Mouse (Mus musculus) liver, embryonic 15.5 days (tissue): ENCODE results near the gene Olfr56. TPM values are rescaled to one million over a fixed set of nuclear protein-coding genes. Genes with fewer than 3 reads are reported as not detected.

Experiments used
- ATAC-seq: fragments of 200-750 bp; cut with Nextera tagmentation; 2 replicates; pipeline ENCODE4 v1.8.0; 2017; ENCODE audit warnings: moderate number of reproducible peaks, mild to moderate bottlenecking, moderate library complexity; ENCODE audit not compliant: insufficient read depth
- H3K27ac ChIP-seq: fragments of 300-500 bp; sonication (generic); replicated peaks from 2 replicates; pipeline ENCODE4 v1.5.1; 2015; ENCODE audit warnings: mild to moderate bottlenecking, inconsistent platforms
- H3K27me3 ChIP-seq: fragments of 300-500 bp; sonication (generic); 2 replicates; pipeline ENCODE4 v1.6.1; 2015; ENCODE audit warnings: mild to moderate bottlenecking, inconsistent platforms
- H3K36me3 ChIP-seq: fragments of 300-500 bp; sonication (generic); replicated peaks from 2 replicates; pipeline ENCODE4 v1.6.1; 2015; ENCODE audit warnings: moderate library complexity, mild to moderate bottlenecking, inconsistent platforms
- H3K4me1 ChIP-seq: fragments of 300-500 bp; sonication (generic); replicated peaks from 2 replicates; pipeline ENCODE4 v1.6.1; 2015; ENCODE audit warnings: inconsistent platforms
- H3K4me2 ChIP-seq: fragments of 300-500 bp; sonication (generic); 2 replicates; pipeline ENCODE4 v1.6.1; 2015; ENCODE audit warnings: moderate library complexity, mild to moderate bottlenecking, inconsistent platforms
- H3K4me3 ChIP-seq: fragments of 300-500 bp; sonication (generic); replicated peaks from 2 replicates; pipeline ENCODE4 v1.5.1; 2015; ENCODE audit warnings: mild to moderate bottlenecking, inconsistent platforms
- H3K9ac ChIP-seq: fragments of 300-500 bp; sonication (generic); 2 replicates; pipeline ENCODE4 v1.6.1; 2015; ENCODE audit warnings: moderate library complexity, mild to moderate bottlenecking, inconsistent platforms
- H3K9me3 ChIP-seq: fragments of 300-500 bp; sonication (generic); replicated peaks from 2 replicates; pipeline ENCODE4 v1.6.1; 2016; ENCODE audit warnings: inconsistent platforms
- WGBS: fragments of 180-500 bp; shearing (Covaris S2); methylation state at CpG from one replicate; pipeline ENCODE4 v1.1.7; 2015; ENCODE audit warnings: mixed read lengths; ENCODE audit not compliant: insufficient replicate concordance; 5-methylcytosine and 5-hydroxymethylcytosine counted together
- polyA plus RNA-seq: library from polyadenylated mRNA; unstranded; fragments of >200 nt; fragmentation: Nextera tagmentation; extraction: Ambion mirVana; gene quantifications from 2 replicates; pipeline ENCODE4 v1.2.1, GENCODE M21; 2015

Gene Olfr56
- polyA plus RNA-seq, 1 experiment from 2014 or later = 0.05 TPM

DNA sequence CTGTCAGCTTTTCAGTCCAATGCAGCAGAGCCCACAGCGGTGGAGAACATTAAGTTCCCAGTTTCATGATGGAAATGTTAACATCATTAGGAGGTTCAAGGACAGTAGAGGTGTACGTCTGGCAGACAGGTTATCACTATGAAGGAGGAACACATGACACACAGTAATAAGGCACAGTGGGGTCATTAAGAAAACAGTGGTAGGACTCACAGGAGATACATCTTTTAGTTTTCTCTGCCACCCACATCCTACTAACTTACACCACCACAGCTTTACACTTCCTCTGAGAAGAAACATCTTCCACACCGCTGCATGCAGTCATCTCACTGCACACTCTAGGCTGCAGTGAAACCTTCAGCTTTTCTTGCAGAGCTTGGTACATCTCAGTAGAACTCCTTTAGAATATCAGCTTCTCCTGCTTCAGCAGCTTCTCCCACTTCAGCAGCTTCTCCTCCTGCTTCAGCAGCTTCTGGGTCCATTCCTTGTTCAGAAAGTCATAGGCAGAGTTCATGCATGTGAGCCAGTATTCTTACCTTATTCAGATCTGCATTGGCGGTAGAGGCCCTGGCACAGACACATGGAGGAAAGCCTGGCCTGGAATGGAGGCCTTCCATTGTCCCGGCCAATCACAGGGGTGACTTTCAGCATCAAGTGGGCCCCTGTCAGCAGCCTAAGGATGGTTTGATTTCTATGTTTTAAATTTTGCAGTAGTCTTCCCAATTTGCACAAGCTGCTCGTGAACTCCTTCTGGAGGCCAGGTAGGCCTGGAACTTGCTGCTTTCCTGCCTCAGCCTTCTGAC, 115.4 kb downstream of the Olfr56 start:
- 69% methylated on average over 6 of the region's 6 CpGs for WGBS
- H3K9ac ChIP-seq = no peak overlapping the region
- no peak for ATAC-seq

DNA sequence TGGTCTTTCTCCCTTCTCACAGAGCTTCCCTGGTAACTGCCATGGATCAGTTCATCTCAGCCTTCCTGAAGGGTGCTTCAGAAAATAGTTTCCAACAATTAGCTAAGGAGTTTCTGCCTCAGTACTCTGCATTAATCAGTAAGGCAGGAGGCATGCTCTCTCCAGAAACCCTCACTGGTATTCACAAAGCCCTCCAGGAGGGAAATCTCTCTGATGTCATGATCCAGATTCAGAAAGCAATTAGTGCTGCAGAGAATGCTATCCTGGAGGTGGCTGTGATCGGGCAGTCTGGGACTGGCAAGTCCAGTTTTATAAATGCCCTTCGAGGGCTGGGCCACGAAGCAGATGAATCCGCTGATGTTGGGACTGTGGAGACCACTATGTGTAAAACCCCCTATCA, 116.7 kb downstream of the Olfr56 start:
- Histone ChIP-seq H3K27ac (no peak overlapping the region), H3K9me3 (no peaks in the 10 kb centered on the region), H3K4me3 (no peak overlapping the region), H3K4me1 (peaks cover 27% of the 10 kb centered on the region), H3K9ac (no peak overlapping the region), H3K36me3 (no peaks in the 10 kb centered on the region), H3K4me2 (no peak overlapping the region), H3K27me3 (no peaks in the 10 kb centered on the region)
- WGBS = 85% methylated on average over 4 of the region's 4 CpGs
- no peak for ATAC-seq

More for the DNA sequence above, 115.4 kb downstream of the Olfr56 start:
- H3K4me1 ChIP-seq = peaks cover 35% of the 10 kb centered on the region
- no peaks in the 10 kb centered on the region for H3K36me3 ChIP-seq
- H3K4me2 ChIP-seq = no peak overlapping the region
- H3K9me3 ChIP-seq = no peaks in the 10 kb centered on the region
- H3K27me3 ChIP-seq = no peaks in the 10 kb centered on the region
- no peak overlapping the region for H3K4me3 ChIP-seq
- 0 out of 2 replicates have a peak overlapping the region, but pooled peaks have one; percentile 41 for H3K27ac ChIP-seq

DNA sequence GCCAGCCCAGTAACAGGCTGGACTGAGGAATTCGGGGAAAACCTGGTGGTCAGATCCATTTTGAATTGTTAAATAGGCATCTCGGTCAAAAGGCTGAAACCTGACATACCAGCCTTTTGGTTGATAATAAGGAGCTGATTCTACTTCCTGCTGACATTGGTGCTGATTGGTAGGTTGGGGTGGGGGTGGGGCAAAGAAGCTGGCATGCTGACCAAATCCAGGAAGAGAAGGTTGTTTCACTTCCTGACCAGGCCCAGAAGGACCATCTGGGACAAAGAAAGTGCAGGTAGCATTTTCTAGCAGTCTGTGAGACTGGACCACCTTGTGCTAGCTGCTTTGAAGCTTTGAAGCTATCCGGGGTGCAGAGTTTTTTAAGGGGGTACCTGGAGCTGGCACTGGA, 121.7 kb downstream of the Olfr56 start:
- H3K4me1 ChIP-seq = peaks cover 34% of the 10 kb centered on the region
- no peaks in the 10 kb centered on the region for H3K36me3 ChIP-seq
- H3K4me3 ChIP-seq = no peak overlapping the region
- no peaks in the 10 kb centered on the region for H3K27me3 ChIP-seq
- ATAC-seq = no peak
- no peaks in the 10 kb centered on the region for H3K9me3 ChIP-seq
- no peak overlapping the region for H3K27ac ChIP-seq
- WGBS = 60% methylated on average over 3 of the region's 3 CpGs
- no peak overlapping the region for H3K9ac ChIP-seq
- H3K4me2 ChIP-seq = no peak overlapping the region

DNA sequence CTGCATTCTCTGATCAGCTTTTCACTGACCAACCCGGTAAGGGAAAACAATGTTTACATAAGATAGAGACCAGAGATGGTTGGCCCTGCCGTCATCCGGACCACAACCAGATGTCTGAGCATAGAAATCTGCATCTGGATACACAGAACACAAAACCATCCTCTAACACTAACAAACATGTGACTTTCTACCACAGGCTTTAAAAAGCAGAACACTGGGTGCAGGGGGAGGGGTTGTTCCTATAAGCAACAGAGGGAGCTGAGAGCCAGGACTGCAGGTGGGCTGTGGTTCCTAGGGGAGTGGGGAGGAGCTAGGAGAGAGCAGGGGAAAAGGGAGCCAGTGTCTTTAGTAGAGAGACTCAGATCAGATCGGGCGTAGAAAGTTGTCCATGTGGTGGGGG, 122.8 kb downstream of the Olfr56 start:
- WGBS = 51% methylated on average over 5 of the region's 5 CpGs
- H3K4me2 ChIP-seq = no peak overlapping the region
- no peak overlapping the region for H3K27ac ChIP-seq
- H3K9me3 ChIP-seq = no peaks in the 10 kb centered on the region
- H3K36me3 ChIP-seq = no peaks in the 10 kb centered on the region
- ATAC-seq = no peak
- no peak overlapping the region for H3K4me3 ChIP-seq
- H3K27me3 ChIP-seq = no peaks in the 10 kb centered on the region
- H3K9ac ChIP-seq = no peak overlapping the region
- peaks cover 34% of the 10 kb centered on the region for H3K4me1 ChIP-seq

DNA sequence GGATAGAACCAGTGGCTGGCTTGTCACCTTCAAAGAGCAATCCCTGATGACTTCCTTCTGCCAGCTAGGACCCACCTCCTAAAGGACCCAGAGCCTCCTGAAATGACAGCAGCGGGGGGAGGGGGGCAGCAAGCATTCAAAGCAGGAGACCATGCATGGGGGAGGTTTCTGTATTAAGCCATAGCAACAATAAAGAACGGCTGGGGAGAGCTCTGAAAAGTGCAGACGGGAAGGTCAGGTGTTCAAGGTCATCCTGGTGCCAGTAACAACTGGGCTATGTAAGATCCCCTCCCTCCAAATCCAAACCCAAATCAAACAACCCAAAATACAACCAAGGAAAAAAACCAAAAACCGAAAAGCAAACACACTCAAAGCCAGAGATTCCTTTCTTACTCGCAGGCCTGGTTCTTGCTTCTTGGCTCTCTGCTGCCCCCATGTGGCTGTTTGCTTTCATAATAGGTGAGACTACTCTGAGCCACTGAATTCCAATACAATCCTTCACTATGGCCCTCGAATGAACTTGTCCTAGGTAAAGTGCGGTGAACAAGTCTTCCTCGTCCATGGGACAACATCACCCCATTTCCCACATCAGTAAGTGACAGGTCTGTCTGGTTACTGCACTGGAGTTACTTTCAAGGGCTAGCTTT, 124.5 kb downstream of the Olfr56 start:
- Histone ChIP-seq H3K36me3 (no peaks in the 10 kb centered on the region), H3K4me2 (no peak overlapping the region), H3K4me1 (peaks cover 34% of the 10 kb centered on the region), H3K4me3 (no peak overlapping the region), H3K27me3 (no peaks in the 10 kb centered on the region), H3K9ac (no peak overlapping the region), H3K9me3 (no peaks in the 10 kb centered on the region), H3K27ac (no peak overlapping the region)
- ATAC-seq = no peak
- 18% methylated on average over 8 of the region's 8 CpGs for WGBS

DNA sequence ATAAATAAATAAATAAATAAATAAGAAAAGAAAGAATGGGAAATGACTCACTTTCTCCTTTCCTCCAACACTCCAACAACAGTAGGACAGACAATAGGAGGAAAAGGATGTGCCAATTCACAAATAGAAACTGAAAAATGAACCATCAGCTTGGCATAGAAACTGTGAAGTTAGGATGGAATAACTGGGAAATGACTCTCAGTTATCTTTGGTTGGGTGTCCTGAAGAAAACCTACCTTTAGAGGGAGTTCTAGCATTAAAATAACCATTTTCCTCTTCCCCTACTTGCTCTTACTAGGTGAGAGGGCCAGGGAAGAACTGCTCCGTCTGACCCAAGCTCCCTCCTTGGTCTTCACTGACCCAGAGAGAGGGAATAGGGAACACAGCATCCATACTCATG, 127.1 kb downstream of the Olfr56 start:
- Histone ChIP-seq H3K27me3 (no peaks in the 10 kb centered on the region), H3K4me1 (peaks cover 28% of the 10 kb centered on the region), H3K4me3 (no peak overlapping the region), H3K9ac (no peak overlapping the region), H3K9me3 (no peaks in the 10 kb centered on the region), H3K36me3 (no peaks in the 10 kb centered on the region), H3K4me2 (no peak overlapping the region), H3K27ac (no peak overlapping the region)
- no peak for ATAC-seq
- 61% methylated on average over 1 of the region's 1 CpGs for WGBS

DNA sequence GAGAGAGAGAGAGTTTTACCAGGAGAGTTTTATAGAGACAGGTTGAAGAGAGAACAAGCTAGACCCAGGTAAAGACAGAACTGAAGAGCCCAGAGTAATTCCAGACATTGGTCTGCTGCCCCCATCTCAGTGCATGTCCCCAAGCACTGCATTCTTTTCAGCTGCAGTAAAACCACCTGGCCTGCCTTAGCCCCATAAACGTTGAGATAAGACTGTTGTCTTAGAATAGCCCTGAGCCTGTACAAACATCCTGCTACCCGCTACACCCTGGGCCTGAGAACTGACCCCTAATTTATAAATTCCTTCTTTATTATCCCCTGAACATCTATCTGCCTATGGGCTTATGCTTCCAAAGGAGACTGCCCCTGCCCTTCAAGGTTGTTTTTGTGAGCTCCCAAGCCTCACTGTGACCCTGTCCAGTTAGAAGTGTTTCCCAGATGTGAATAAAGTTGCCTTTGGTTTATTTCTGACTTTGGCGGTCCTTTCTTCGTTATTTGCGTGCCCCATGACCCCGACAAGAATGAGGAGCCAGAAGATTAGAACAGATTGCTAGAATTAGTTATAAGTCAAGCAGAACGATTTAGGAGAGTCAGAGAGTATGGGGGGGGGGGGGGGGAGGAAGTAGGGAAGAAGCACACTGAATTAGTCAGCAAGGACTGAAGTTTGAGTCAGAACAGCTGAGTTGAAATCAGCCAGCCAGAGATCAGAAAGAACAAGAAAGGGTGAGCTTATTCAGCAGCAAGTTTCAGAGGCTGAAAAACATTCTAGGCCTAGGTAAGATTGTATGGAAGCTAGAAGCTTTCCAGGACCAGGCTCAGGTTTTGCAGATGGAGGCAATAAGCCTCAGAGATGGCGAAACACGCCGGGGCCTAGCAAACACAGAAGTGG, 129.2 kb downstream of the Olfr56 start:
- ATAC-seq = no peak

DNA sequence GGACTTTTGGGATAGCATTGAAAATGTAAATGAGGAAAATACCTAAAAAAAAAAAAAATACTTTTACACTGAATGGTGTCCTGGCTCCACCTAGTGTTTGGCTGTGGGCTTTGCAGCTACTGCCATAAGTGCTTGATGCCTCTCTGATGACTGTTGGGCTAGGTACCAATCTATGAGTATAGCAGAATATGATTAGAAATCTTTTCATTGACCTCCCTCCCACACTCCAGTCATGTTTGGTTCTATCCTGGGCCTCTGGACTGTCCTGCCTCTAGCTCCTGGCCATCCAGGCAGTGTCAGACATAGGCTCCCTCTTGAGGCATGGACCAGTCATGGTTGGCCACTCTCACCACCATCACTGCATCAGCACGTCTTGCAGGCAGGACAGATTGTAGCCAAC, 130.1 kb downstream of the Olfr56 start:
- Histone ChIP-seq H3K4me3 (no peak overlapping the region), H3K27me3 (no peaks in the 10 kb centered on the region), H3K27ac (no peak overlapping the region), H3K9me3 (no peaks in the 10 kb centered on the region), H3K4me2 (no peak overlapping the region), H3K4me1 (peaks cover 5% of the 10 kb centered on the region), H3K9ac (no peak overlapping the region), H3K36me3 (no peaks in the 10 kb centered on the region)
- no peak for ATAC-seq
- 35% methylated on average over 1 of the region's 1 CpGs for WGBS

More for the DNA sequence above, 129.2 kb downstream of the Olfr56 start:
- 60% methylated on average over 10 of the region's 10 CpGs for WGBS
- Histone ChIP-seq H3K27ac (no peak overlapping the region), H3K4me3 (no peak overlapping the region), H3K4me1 (peaks cover 13% of the 10 kb centered on the region), H3K9me3 (no peaks in the 10 kb centered on the region), H3K27me3 (no peaks in the 10 kb centered on the region), H3K9ac (no peak overlapping the region), H3K4me2 (no peak overlapping the region), H3K36me3 (no peaks in the 10 kb centered on the region)

DNA sequence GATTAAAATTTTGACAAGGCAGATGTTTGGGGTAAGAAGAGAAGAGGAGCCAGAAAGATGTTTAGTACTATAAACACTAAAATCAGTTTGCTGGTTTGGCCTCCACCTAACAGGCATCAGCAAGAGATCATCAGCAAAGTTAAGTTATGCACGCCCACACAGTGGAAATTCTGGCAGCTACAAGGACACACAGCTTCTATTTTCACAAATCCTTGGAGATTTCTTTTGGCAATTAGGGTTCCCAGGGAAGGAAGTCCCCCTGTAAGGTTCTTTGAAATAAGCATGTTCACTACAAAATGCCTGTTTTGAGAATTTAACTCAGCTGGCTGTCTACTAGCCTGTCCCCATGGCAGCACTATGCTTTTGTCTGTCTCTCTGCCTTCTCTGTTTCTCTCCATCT, 132.3 kb downstream of the Olfr56 start:
- Histone ChIP-seq H3K9ac (no peak overlapping the region), H3K36me3 (no peaks in the 10 kb centered on the region), H3K9me3 (no peaks in the 10 kb centered on the region), H3K4me2 (no peak overlapping the region), H3K27ac (no peak overlapping the region), H3K27me3 (no peaks in the 10 kb centered on the region), H3K4me3 (no peak overlapping the region), H3K4me1 (no peaks in the 10 kb centered on the region)
- WGBS = 28% methylated on average over 1 of the region's 1 CpGs
- ATAC-seq = no peak

DNA sequence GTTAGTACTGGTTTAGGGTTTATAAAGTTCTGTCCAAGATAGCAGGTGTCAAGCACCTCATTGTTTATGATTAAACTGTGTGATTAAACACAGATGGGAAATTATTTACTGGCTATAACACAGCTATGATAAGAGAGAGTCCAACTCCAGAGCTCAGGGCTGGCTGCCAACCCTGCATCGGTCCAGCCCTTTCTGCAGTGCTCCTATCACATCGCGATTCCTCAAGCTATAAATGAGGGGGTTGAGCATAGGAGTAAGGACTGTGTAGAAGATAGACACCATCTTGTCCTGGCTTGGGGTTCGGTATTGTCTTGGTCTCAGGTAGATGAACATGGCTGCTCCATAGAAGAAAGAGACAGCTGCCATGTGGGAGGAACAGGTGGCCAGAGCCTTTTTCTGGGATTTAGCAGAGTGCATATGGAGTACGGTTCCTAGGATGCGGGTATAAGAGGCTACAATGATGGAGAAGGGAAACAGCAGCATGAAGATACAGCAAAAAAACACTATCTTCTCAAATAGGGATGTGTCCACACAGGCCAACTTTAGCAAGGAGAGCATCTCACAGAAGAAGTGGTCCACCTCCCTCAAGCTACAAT, 134.0 kb downstream of the Olfr56 start:
- H3K9me3 ChIP-seq = no peaks in the 10 kb centered on the region
- no peak overlapping the region for H3K4me2 ChIP-seq
- no peaks in the 10 kb centered on the region for H3K27me3 ChIP-seq
- H3K36me3 ChIP-seq = no peaks in the 10 kb centered on the region
- 70% methylated on average over 6 of the region's 6 CpGs for WGBS
- no peak for ATAC-seq
- no peaks in the 10 kb centered on the region for H3K4me1 ChIP-seq
- no peak overlapping the region for H3K27ac ChIP-seq
- H3K9ac ChIP-seq = no peak overlapping the region
- H3K4me3 ChIP-seq = no peak overlapping the region

DNA sequence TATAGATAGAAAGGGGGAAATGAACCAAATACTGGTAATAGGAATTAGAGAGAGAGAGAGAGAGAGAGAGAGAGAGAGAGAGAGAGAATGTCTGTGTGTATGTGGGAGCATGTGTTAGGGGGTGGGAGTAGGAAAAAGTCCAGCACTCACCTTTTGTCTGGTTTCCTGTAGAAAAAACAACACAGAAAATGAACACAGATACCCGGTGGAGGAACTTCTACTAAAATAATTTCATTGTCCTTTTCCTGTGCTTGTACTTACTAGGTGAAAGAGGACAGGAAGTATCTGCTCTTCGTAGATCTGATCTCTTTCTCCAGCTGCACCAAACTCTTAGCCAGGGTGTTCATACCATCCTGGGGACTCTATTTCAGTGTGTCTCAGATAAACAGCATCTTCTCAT, 135.5 kb downstream of the Olfr56 start:
- Histone ChIP-seq H3K4me2 (no peak overlapping the region), H3K36me3 (no peaks in the 10 kb centered on the region), H3K27me3 (no peaks in the 10 kb centered on the region), H3K4me1 (no peaks in the 10 kb centered on the region), H3K4me3 (no peak overlapping the region), H3K27ac (no peak overlapping the region), H3K9ac (no peak overlapping the region), H3K9me3 (no peaks in the 10 kb centered on the region)
- WGBS = 11% methylated on average over 2 of the region's 2 CpGs
- no peak for ATAC-seq
